Mouse (Mus musculus): ENCODE results near the gene Teddm1b.

Teddm1b gene

GRCm38 (mm10) chr1:153904236-153904635 lies 30.1 kb downstream of the Teddm1b start:
- DNase-seq, result no peak

- DNase-seq, result no peak
These were observed 31.7 kb downstream of the Teddm1b start for GRCm38 (mm10) chr1:153905884-153906283.

DNA sequence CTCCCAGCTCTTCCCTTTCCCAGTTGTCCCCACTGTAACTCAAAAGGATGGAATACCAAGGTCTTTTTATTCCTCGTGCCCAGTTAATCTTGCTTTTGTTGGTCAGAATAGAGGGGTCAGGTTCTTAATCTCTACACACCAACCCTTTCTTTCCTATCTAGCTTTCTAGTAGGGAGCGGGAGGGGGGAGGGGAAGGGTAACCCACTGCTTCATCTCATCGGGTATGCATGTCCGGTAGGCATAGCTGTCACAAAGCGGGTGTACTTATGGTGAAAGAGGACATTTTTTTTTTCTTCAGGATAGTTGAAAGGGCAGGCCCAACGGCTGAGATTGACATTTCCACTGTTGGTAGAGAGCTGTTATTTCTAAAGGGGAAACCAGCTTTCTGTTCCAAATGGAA lies 34.1 kb downstream of the Teddm1b start:
- DNase-seq, result no peak

DNA sequence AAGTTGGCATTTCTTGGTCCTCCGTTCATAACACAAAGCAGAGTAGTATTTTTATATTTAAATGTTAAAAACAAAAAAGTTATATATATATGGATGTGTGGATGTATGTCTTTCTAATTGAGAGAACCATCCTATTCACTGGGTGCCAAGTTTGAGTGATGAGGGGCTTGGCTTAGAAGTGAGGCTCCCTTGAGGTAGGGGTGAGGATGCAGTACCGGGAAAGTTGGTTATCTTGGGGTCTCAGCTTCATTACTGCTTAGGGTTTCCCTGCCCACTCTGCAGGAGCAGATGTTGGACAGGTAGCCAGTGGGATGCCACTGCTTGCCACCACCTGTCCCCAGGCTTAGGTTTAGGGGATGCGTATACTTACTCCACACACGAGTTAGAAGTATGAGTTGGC lies 34.6 kb downstream of the Teddm1b start:
- no peak for DNase-seq

DNA sequence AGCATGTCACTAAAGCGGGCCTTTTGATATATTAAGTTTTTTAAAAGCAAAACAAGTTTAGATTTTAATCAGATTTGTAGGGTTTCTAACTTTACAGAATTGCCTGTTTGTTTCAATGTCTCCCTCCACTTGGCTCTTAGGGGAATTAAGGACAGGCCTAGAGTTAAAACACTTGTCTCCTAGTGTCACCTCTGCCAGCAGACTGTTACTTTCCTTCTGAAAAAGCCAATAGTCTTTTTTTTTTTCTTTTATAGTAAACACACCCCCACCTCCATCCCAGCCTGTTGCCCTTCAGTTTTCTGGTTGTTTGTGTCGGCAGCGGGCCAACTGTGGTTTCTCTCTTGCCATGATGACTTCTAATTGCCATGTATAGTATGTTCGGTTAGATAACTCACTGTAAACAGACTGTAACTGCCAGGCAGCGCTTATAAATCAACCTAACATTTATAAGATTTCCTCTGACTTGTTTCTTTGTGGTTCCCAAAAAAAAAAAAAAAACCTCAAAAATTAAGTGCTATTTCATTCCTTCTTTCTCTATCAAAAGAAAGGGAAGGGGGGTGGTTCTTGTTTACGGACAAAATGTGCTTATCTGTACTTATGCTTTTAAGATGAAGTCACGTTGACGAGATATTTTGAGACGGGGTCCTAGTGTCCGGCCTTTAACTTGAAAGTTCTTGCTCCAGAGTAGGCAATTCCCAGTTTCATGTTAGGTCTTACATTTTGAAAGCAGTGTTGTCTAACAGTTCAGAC lies 35.2 kb downstream of the Teddm1b start:
- no peak for DNase-seq

DNA sequence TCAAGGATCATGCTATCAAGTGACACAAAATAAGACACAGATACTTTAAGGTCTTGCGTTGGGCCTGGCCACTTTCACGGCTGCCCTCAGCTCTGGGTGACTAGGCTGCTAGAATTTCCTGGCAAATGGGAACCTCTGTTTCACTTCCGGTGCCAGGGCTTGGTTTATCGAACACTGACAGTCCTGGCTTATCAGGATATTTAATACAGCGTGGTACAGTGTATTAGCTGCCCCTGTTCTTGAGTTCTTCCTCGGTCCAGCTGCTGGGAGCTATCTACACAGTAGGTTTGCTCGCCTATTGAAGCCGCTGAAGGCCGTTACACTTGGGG lies 35.8 kb downstream of the Teddm1b start:
- DNase-seq, result no peak

- DNase-seq, result peak; percentile 48
These were observed 36.3 kb downstream of the Teddm1b start for GRCm38 (mm10) chr1:153910423-153910822.

DNA sequence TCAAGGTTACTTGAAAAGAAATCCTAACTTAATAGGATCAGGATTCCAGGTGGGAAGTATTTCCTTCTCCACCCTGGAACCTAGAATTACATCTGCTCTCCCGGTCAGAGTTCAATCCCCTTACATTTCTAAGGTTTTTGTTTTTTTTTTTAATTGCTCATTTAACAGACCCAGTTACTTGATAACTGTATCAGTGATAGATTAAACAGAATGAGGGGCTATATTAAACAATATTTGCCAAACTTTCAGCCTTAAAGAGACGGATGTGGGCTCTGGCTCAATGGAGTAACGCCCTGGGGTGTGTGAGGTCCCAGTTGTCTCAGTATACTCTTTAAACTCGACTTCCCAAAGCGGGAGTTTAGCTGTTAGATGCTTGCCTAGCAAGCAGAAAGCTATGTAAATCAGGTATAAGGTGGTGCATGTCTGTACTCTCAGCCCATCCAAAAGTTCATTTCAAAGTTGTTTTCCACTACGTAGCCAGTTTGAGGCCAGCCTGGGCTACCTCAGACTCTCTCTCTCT lies 37.2 kb downstream of the Teddm1b start:
- peak; percentile 76 for DNase-seq

- no peak for DNase-seq
These were observed 39.7 kb downstream of the Teddm1b start for GRCm38 (mm10) chr1:153913869-153914268.

DNA sequence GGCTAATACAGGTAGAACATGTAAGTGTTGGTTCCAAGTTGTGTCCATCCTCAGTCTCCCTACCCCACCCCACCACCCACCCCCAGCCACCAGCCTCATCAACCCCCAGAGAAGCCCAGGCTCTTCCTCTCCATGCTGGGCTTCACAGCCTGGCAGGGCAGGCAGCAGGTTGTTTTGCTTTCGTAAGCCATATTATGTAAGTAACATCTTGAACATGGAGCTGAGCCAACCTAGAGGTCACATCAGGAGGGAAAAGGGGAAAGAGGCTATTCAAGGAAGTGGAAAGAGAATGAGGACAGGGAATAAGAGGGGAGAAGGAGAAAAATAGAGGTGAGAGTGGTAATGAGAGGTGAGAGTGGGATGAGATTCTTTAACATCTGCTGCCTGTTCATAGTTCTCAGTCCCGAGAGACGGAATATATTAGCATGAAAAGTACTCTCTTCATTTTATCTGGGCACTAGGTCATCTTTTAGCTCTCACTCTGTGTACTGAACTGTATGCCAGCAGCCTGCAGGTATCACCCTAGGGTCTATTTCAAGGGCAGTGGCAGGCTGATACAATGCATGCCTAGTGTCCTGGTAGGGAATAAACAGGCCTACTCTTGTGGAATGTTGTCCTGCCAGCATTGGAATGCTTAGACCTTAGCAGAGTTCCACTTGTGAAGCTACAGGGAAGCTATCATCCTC lies 44.5 kb downstream of the Teddm1b start:
- peak; percentile 89 for DNase-seq

- DNase-seq, result no peak
These were observed 47.5 kb downstream of the Teddm1b start for GRCm38 (mm10) chr1:153921642-153922041.

DNA sequence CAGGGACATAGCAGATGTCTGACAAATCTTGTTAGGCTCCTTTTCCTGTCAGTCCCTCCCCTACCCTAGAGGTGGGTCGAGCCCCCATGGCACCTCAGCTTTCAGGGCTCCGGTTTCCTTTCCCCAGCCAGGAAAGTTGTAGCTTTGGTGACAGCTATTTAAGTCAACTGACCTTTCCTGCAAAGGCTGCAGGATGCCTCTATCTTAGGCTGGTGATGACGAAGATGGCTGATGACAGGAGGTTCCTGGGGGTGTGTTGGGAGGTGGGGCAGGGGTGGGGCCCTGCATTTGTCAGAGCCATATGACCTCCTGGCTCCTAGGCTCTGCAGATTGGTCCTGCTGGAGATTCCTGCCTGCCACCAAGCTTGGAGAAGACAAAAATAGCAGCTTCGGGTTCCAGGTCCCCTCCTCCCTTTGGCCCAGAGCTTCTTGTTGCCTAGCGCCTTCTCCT lies 48.5 kb downstream of the Teddm1b start:
- no peak for DNase-seq

GRCm38 (mm10) chr1:153924395-153925385 lies 50.5 kb downstream of the Teddm1b start:
- DNase-seq, result no peak

Measured in kidney, adult 9 months (tissue).